Mouse (Mus musculus) heart, postnatal 4 days (tissue): ENCODE data around the gene Foxp1. TPM values are rescaled to one million over a fixed set of nuclear protein-coding genes. Genes with fewer than 3 reads are reported as not detected.

Source experiments
- DNase-seq: peaks from one replicate; pipeline ENCODE4 v3.0.0; 2021
- total RNA-seq, 2 experiments: library from RNA; stranded (reverse); gene quantifications; 2 replicates each; pipeline ENCODE4 v1.2.3; 2021

Foxp1 gene
- total RNA-seq, 2 experiments from 2014 or later, result 66.1 to 67.0 TPM

DNA sequence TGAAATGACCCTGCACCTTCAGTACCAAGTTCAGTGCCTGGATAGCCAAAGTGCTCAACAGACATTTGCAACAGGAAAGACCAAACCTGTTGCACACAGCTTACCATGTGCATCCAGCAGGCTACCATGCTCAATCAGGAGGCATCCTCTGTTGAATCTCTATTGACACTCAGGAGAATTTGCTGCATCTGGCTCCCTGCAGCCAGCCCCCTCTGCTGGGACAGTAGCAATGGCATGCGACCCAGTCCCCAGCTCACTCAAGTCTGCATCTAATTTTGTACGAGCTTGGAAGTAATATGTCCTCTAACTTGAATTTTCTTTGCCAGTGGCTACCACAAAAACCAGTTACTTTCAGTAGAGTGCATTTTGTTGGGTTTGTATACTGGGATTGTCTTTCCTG, 168.2 kb downstream of the Foxp1 start:
- no peak for DNase-seq

DNA sequence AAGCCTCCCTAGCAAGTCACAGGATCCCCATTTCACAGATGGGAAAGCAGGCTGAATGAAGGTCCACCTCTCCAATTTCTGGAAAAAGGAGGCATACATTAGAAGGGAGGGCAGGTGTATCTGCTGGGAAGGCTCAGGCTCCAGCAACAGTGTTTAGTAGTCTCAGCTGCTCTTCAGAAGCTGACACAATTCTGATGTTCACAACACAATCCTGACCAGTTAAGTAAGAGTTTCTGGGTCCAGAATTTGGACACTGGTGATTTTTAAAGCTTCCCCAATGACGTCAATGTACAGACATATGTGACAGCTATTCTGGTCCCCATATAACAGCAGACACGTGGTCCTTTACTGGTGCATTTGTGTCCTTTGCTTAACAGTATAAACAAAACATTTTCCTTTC, 169.1 kb downstream of the Foxp1 start:
- no peak for DNase-seq

DNA sequence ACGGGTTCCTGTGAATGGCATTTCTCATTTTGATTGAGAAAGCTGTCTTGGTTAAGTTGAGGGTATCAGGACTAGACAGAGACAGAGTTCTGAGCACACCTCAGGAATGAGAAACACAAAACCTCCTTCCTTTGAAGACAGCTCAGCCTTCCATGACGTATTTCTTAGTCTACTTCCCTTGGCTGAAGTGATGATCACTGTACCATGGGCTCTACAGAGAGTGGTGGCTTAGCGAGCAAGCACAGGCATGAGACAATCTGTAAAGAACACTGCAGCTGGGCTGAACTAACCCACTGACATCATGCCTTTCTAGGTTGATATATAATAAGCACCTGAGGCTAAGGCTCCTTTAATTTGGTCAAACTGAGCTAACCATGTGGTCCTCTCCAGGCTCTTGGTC, 172.0 kb downstream of the Foxp1 start:
- no peak for DNase-seq

DNA sequence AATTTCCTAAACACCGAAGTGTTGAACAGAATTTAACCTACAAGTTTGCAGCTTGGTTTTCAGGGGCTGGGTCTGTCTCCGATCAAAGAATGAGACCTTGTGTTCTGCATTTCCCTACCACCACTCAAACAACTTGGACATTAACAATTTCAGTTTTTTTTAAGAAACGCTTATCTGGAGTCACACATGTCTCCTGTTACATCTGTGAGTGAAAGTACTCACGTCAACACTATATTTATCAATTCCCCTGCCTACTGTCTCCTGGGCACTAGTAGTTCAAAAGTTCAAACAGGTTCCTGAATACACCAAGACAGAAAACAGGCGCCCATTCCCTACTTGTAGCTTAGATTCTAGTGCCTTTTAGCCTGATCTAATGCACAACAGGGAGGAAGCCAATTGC, 172.4 kb downstream of the Foxp1 start:
- DNase-seq, result no peak

DNA sequence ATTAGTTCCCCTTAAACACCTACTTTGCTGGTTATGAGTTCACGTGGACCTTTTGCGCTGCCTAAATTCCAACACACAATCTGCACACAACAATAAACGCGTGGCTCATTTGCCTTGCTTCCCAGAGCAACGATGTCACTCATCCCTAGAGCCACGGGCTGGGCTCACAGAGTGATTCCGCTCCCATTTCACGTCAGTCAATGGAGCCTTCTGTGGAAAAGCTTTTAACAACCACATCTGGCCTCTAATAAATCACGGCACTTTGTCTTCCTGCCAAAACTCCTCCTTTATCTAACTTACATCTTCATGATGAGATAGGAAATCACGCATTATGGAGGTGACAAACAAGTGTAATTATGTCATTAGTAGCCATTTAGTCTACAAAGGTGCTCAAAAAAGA, 174.7 kb downstream of the Foxp1 start:
- no peak for DNase-seq

DNA sequence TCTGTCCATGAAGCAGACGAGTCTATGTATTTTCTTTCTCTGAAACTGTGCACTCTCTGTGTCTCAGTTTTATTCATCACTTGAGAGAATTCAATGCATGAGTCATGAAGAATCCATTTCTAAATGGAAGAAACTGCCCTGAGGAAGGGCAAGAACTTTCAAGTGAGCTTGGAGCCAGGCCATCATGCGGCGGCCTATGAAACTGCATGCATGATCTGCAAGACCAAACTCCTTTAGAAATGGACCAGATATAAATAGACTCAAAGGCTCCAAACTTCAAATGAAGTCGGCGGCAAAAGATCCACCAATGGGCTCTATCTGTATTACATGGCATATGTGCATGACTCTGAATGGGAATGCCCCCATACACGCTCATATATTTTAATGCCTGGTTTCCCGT, 177.6 kb downstream of the Foxp1 start:
- DNase-seq, result no peak

DNA sequence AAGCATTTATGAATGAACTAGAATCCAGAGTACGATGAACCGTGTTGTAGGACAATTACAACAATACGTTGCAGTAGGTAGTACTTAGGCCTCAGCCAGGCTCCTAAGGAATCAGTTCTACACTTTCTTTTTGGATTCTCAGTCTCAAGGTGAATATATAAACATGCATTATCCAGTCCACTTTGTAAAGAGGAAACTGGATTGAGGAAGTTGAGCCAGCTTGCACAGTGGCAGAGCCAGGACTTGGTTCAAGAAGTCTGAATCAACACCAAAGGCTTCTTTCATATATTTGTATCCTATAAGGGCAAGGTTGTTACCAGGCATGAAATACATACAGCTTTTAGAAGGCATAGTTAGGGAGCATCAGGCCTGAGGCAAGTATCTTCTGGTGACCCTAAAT, 178.2 kb downstream of the Foxp1 start:
- DNase-seq, result no peak

DNA sequence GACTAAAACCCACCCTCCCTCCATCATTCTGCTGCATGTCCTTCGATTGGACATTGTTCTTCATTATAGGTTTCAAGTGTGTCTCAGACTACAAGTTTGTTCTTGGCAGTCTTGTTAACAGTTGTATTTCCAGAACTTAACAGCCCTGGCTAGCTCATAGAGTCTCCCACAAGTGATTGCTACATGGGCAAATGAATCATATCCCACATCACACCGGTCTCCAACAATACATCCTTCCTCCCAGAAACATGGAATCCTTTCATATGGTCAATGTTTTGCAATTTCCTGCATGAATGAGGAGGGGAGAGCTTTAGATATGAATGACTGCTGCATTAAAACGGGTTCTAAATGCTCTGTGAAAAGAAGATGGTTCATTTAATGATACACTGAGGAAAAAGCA, 178.7 kb downstream of the Foxp1 start:
- no peak for DNase-seq

DNA sequence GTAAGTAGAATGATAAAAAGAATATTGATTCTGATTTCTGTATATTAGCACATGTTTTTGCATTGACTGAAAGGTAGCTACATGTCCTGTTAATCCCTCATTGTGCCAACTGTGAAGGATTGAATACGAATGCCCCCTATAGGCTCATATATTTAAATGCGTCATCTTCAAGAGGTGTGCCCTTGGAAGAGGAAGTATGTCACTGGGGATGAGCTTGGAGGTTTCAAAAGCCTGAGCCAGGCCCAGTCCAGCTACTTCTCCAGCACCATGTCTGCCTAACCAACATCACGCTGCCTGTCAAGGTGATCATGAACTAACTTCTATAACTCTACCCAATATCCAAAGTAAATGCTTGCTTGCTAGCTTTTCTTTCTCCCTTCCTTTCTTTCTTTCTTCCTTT, 180.1 kb downstream of the Foxp1 start:
- no peak for DNase-seq

DNA sequence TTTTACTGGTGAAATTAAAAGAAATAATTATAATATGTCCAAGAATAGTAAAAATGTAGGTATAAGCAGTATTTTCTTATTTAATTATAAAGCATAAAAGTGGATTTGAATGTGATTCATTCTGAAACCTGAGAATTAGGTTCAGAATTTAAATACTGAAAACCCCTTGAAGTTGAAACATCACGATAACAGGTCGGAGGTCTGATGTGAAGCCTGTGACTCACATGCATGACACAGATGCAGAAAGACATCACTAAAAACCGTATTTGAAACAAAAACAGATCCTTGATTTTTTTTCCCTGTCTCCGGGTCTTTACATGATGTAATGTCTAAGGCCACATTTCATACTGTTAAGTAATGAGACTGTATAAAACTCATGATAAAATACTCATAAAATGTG, 181.6 kb downstream of the Foxp1 start:
- no peak for DNase-seq

DNA sequence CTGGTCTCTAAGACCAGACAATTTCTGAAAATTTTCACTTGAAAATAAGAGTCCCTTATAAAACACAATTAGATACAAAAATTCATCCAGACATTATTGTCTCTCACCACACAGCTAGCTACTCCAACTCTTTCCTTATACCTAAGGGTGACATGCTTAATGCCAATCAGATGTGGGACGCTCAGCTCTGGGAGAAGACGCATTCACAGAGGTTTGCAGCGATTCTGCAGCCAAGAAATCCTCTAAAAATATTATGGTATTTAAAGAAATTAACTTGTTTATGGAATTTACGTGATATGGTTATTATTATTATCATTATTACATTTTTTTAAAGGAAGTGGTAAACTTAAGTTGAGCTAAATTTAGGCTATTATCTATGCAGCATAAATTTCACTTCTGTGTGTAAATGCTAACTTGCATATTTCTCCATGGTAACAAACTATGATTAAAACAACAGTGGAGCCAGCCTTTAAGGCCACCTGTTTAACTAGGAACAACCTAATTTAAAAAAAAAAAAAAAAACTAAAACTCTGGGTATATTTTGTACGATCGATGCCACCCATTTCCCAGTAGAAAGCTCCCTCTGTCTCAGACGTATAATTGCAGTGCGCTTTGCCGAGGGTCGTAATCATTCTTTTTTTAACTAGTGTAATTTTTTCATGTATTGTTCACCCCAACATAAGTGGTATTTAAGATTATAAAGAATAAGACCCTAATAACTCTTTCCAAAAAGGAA, 182.4 kb downstream of the Foxp1 start:
- DNase-seq, result no peak

DNA sequence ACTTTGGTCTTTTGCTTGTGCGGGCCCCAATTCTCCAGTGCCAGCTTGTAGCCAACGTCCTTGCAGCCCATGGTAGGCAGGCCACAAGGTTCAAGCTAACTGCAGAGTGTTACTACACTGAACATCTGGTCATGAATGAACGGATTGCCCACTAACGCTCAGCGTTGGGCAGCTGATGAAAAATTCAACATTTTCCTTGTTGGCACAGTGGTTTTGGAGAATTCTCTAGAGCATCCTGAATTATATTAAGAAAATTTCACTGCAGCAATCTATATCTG, 183.2 kb downstream of the Foxp1 start:
- DNase-seq, result no peak

DNA sequence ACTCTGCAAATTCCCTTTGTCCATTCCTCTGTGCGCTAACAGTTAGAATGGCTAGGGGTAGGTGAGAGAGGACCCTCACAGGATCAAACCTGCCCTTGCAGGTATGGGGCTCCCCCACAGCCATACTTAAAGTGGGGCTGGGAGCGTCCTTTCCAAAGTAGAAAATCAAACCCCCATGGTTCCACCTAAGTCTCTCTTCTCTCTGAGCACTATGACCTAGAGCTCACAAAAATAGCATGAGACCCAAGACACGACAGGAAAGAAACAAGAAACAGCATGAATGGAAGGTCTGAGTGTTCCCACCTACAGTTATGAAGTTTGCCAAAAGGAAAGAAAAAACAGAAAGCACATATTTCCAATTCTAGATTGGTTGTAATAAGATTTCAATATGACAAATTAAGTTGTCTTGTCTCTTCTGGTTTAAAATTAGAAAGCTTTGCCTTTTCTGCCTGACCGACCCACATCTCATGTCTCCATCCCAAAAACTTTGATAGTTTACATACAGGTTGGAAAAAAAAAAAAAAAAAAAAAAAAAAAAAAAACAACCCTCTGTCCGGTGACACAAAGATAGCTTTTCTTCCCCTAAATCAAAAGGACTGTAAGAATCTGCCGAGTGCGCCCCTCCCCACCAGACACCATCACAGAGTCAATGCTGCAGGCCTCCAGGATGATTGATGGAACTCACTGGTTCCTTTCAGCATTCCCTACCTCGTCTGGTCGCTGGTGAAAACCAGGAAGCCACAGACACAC, 183.8 kb downstream of the Foxp1 start:
- no peak for DNase-seq

DNA sequence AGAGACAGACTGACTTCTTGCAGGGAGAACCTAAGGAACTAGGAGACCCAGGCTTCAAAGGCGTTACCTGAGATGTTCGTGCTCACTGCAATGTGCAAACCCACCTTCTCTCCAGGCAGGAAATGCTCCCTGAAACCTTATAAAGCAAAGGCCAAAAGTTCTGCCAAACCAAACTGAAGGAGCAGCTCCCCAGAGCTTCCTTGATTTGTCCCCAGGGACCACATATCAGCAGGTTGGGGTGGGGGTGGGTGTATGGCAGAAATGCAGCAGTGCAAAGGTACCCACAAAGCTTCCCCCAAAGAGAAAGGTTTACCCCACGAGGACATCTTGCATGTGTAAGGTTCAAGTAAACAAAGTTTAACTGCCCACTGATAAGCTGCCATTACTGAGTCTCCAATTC, 184.3 kb downstream of the Foxp1 start:
- no peak for DNase-seq

DNA sequence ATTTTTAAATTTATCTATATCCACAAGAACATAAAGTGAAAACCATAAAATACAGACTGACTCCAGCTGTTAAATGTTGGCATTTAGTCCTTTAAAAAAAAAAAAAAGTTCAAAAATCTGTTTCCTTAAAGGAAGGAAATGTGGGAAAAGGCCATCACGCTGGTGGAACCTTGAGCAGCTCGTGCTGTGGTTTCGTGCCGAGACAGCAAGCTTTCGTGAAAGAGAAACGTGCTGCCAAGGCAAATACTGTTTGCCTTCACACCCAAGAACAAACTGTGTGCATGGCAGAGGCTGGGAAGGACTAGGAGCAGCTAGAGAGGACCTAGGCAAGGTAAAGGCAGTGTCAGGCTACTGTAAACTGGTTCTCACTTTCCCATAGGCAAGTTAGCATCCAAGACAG, 184.9 kb downstream of the Foxp1 start:
- peak; percentile 13 for DNase-seq

DNA sequence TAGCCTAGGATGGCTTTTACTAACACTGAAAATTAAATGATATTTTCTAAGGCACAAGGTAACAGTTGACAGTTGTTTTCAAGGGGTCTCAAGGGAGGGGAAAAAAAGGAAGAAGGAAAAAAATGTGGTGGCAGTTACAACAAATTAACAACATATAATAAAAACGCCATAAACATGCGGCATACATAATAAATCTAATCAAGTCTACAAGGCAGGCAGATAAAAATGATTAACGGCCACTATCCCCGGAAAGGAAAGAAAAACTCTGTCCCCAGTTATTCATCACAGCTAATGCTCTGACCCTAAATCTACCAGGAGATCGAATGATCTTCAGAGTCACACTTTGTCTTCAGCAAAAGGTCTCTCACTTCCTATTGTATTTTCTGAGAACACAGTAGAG, 186.3 kb downstream of the Foxp1 start:
- DNase-seq, result no peak

DNA sequence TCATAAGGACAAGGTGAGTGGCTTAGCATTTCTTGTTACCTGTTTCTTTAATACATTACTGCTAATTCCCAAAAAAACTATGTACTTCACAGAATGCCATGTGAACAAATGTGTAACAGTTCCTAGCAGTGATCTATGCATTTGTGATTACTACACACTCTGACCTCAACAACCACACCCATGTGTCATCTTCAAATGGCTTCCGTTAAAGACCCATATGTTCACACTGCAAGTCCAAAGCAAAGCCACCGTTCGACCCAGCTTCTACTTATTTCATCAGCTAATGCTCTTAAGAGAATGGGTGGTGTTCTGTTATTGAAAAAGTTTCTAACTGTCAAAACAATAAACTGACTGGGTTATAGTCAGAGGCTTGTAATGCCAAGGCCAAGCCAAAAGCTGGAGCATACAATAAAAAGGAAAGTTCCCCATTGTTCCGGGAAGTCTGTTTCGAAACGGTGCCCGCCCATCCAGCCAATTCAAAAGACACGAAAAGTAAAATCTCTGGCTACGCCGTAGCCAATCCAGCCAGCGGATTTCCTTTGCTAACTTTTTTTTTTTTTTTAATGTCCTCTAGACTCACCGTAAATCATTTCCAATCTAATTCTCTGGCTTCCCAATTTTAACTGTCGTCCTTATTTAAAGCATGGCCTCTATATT, 187.2 kb downstream of the Foxp1 start:
- DNase-seq, result peak; percentile 10

DNA sequence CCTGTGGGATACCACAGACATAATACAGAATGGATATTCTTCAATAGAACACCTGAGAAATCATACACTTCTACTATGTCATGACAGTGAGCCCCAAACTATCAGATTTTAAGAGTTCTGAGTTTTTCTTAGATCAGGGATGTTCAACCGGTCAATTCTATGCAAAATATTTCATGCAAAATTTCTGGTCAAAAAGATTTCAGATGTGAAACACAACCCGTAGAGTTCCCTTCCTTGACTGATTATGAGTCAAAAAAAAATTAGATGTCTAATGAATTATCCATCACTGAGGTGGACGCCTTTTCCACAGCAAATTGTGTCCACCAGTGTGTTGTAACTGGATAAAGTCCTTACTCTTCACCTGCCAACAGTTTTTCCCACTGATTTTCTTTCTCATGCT, 188.3 kb downstream of the Foxp1 start:
- no peak for DNase-seq

DNA sequence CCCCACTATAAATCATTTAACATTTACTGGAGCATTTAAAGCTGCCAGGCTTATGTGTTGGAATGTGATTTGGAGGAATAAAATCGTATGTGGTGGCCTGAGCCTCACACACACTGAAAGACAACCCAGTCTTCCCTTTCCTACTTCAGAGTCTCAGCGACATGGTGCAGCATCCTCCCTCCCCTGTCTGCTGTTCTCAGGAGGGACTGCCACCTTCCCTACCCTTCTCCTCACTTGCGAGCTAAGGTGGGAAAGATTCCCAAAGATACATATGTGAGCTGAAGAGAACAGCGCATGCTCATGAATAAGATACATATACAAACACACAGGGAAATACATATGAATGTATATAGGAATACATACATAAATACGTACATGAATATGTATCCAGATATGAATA, 189.4 kb downstream of the Foxp1 start:
- no peak for DNase-seq

DNA sequence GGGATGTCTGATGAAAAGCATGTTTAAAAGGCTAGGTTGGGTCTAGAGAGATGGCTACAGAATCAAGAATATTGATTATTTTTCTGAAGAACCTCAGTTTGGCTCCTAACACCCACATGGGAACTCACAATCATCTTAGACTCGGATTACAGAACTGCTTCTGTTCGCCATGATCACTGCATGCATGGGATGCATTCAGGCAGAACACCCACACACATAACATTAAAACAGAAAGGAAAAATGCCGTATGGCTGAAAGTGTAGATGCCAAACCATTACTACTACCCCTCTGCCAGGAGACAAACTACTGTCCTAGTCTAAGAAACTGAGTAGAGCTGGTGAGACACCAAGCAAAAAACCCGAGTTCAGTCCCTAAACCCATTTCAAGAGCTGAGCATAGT, 192.4 kb downstream of the Foxp1 start:
- no peak for DNase-seq

DNA sequence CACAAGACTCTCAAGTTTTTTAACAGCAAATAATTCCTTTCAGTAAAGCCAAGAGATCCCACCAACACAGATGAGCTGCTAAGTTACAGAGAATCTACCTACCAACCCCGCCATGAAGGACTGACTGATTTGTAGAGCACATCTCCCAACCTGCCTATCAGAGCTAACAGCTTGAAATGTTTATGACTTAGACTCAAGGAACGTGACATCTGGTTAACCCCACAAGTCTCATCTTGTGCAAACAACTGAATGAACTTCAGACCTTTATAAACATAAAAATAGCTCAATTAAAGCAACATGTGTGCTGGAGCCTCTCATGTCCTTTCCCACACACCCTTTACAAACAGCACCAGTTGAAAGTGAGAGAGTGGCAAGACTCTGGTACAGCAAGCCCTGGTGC, 193.9 kb downstream of the Foxp1 start:
- no peak for DNase-seq

DNA sequence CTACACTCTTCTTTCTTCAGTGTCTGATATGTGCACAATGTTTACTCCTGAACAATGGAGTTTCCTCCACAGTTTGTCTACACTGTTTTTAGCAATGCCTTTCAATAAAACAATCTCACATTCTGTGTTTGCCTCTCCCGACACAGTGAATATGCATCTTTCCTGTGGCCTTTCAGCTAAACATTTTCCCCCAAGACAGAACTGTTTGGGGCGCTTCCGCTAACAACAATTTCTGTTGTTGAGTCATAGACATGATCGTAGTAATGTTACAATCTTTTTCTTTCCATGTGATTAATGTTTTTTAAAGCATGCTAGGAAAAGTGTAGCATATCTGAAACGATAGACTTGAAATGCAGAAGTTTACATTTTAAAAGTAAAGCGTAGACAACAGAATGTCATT, 194.4 kb downstream of the Foxp1 start:
- DNase-seq, result no peak

DNA sequence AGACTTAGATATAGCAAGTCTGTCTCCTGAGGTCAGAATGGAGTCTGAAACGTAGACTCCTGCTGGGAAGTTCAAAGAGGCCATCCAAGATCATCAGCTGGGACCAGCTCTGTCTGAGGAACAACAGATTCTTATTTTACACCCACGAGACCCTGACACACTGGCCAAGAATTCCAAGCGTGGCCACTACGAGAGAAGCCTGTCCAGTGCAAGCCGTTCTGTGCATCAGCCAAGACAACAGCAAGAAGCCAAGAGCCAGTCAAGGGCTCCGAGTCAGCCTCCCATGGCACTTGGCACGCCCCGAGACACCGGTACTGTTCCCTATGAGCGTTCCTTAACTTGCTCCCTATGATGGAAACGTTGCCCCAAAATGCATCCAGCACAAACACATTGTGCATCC, 194.8 kb downstream of the Foxp1 start:
- DNase-seq, result peak; percentile 39

DNA sequence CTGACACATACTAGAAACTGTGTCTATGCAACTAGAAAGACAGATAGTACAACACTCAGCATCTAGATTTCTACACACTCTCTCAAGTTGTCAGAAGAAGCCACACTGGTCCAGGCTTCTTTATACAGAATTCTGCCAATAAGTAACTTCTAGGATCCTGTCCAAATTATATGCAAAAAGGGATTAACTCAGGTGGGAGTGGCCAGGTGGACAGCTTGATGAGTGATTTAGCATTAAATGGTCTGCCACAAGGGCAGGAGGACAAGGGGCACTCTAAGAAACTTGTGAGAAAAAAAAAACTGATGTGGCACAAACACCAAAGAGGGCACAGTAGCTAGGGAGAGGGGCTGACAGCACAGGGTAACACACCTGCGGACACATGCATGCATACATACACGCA, 196.6 kb downstream of the Foxp1 start:
- DNase-seq, result no peak
